ENCODE assay signal across 8 mouse cellular contexts in the genomic region with DNA sequence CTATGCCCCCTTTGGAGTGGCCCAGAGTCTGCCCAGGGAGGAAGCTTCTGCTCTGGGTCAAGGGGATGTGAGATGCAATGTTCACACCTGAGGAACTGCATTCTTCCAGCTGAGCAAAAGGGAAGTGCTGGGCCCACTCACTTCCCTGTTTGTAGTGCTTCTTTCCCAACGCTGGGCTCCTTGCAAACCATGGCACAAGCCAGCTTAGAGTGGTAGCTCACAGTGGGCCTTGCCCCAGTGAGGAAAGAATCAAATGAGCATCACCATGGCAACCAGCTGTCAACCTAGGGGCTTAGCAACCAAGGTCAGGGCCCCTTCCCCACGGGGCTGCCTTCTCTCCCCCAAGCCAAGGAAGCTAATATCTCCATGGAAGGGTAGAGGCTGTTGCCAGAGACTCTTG. TPM values are rescaled to one million over a fixed set of nuclear protein-coding genes. Genes with fewer than 3 reads are reported as not detected.
A peak's percentile ranks its signal among the peaks of the same experiment; 100 is the strongest.
DNase-seq lines count a peak whose midpoint lies in the region; ATAC-seq and TF ChIP-seq lines count a peak whose summit lies in the region.

No protein-coding gene starts in this region.

- H3K79me2 ChIP-seq in CH12.LX (replicated peaks; ENCODE audit: control insufficient read depth, extremely low read depth, insufficient read depth, poor library complexity, severe bottlenecking): no peaks in the 10 kb centered on the region

- no peak overlapping the region for H3K9ac ChIP-seq in heart, embryonic 14.5 days (ENCODE audit: low read length)
- H3K9ac ChIP-seq in CH12.LX (ENCODE audit: insufficient read depth, low read depth): no peak overlapping the region
- H3K9ac ChIP-seq in forebrain, embryonic 13.5 days: 0 out of 2 replicates have a peak overlapping the region, but pooled peaks have one; percentile 14
- H3K9ac ChIP-seq in kidney, embryonic 14.5 days (ENCODE audit: low read depth, low read length): no peak overlapping the region
- no peak overlapping the region for H3K9ac ChIP-seq in midbrain, embryonic 13.5 days (replicated peaks)

- peaks cover 23 to 25% of the 10 kb centered on the region in 2 experiments for H3K4me1 ChIP-seq in heart, embryonic 14.5 days (ENCODE audit: control insufficient read depth in 2 of 2, insufficient read depth in 2 of 2, low read length in 2 of 2)
- H3K4me1 ChIP-seq in CH12.LX (ENCODE audit: control insufficient read depth in 1 of 2, insufficient read depth in 2 of 2): peaks cover 12 to 30% of the 10 kb centered on the region in 2 experiments
- H3K4me1 ChIP-seq in forebrain, embryonic 13.5 days: peaks cover 34% of the 10 kb centered on the region
- peaks cover 39% of the 10 kb centered on the region for H3K4me1 ChIP-seq in kidney, embryonic 14.5 days (ENCODE audit: control insufficient read depth, insufficient read depth, low read length)
- H3K4me1 ChIP-seq in midbrain, embryonic 13.5 days (replicated peaks): peaks cover 36% of the 10 kb centered on the region

- in situ Hi-C loops in CH12.LX (cut with MboI; ENCODE audit: low pct_ligation_motif_present, low pct_unique_long_range_greater_than_20kb, low sequenced_read_pairs): loop anchor here (25.0 kb wide), 1 partner anchor 161 kb away; the partner anchor contains the start of genes Rae1 and Rbm38

- no peak for TF ChIP-seq POLR2A in CH12.LX (IDR thresholded peaks at IDR 0.05; ENCODE audit: low read depth, low read length)

- dilution Hi-C loops in CH12.LX (cut with MboI; ENCODE audit: extremely low pct_ligation_motif_present, extremely low pct_unique_long_range_greater_than_20kb, low sequenced_read_pairs): no loop called here

- peak overlapping the region; percentile 46 to 85; a peak in 3 of 4 replicates for H3K27ac ChIP-seq in heart, embryonic 14.5 days (replicated peaks in 1 of 2; ENCODE audit: control insufficient read depth in 1 of 2, insufficient read depth in 1 of 2, low read depth in 2 of 2, low read length in 2 of 2)
- no peak overlapping the region for H3K27ac ChIP-seq in CH12.LX (ENCODE audit: insufficient read depth, low read depth)
- peak overlapping the region; percentile 96 for H3K27ac ChIP-seq in forebrain, embryonic 13.5 days
- peak overlapping the region; percentile 88; the same call in 1 of the 2 replicates for H3K27ac ChIP-seq in kidney, embryonic 14.5 days (ENCODE audit: low read depth, low read length)
- peak overlapping the region; percentile 96 for H3K27ac ChIP-seq in midbrain, embryonic 13.5 days

- H3K27me3 ChIP-seq in heart, embryonic 14.5 days (ENCODE audit: control insufficient read depth, insufficient read depth, low read length): peaks cover 7% of the 10 kb centered on the region; the same call in 1 of the 2 replicates
- H3K27me3 ChIP-seq in CH12.LX (replicated peaks): peaks cover 44% of the 10 kb centered on the region
- H3K27me3 ChIP-seq in forebrain, embryonic 13.5 days: peaks cover 11% of the 10 kb centered on the region
- H3K27me3 ChIP-seq in kidney, embryonic 14.5 days (ENCODE audit: control insufficient read depth, insufficient read depth, low read length): peaks cover 18% of the 10 kb centered on the region
- H3K27me3 ChIP-seq in midbrain, embryonic 13.5 days: no peaks in the 10 kb centered on the region

- no peak for ATAC-seq in heart, embryonic 14.5 days (ENCODE audit: insufficient number of reproducible peaks, insufficient read depth, low FRiP score, low read depth)
- ATAC-seq in forebrain, embryonic 13.5 days: peak; percentile 69
- no peak for ATAC-seq in kidney, embryonic 14.5 days (ENCODE audit: low FRiP score, low TSS enrichment)
- ATAC-seq in midbrain, embryonic 13.5 days: peak; percentile 65

- TF ChIP-seq EP300 in CH12.LX (IDR thresholded peaks at IDR 0.05; ENCODE audit: low read length): no peak

- TF ChIP-seq CTCF in CH12.LX (conservative IDR thresholded peaks at IDR 0.05 in 1 of 2, IDR thresholded peaks at IDR 0.05 in 1 of 2; ENCODE audit: low read depth in 2 of 2, low read length in 2 of 2): no peak

- no peaks in the 10 kb centered on the region for H3K36me3 ChIP-seq in heart, embryonic 14.5 days (ENCODE audit: control insufficient read depth, insufficient read depth, low read length)
- H3K36me3 ChIP-seq in CH12.LX (replicated peaks in 1 of 2; ENCODE audit: control insufficient read depth in 1 of 2, insufficient read depth in 1 of 2, low read length in 1 of 2): no peaks in the 10 kb centered on the region
- H3K36me3 ChIP-seq in forebrain, embryonic 13.5 days (ENCODE audit: poor library complexity, severe bottlenecking): no peaks in the 10 kb centered on the region
- H3K36me3 ChIP-seq in kidney, embryonic 14.5 days (ENCODE audit: control insufficient read depth, insufficient read depth, low read length): no peaks in the 10 kb centered on the region
- no peaks in the 10 kb centered on the region for H3K36me3 ChIP-seq in midbrain, embryonic 13.5 days

- peak overlapping the region; percentile 63 for H3K4me2 ChIP-seq in heart, embryonic 14.5 days (ENCODE audit: low read length)
- peak overlapping the region; percentile 53; the same call in 1 of the 2 replicates for H3K4me2 ChIP-seq in CH12.LX (ENCODE audit: insufficient read depth, low read depth, poor library complexity, severe bottlenecking)
- H3K4me2 ChIP-seq in forebrain, embryonic 13.5 days: peak overlapping the region; percentile 67
- peak overlapping the region; percentile 44; the same call in 1 of the 2 replicates for H3K4me2 ChIP-seq in kidney, embryonic 14.5 days (replicated peaks; ENCODE audit: low read depth, low read length)
- H3K4me2 ChIP-seq in midbrain, embryonic 13.5 days (replicated peaks): peak overlapping the region; percentile 62

- no peak for DNase-seq in heart, postnatal 4 days
- DNase-seq in CH12.LX (ENCODE audit: extremely low read depth): no peak
- no peak for DNase-seq in cerebellum, adult 9-11 months
- DNase-seq in thymus, postnatal 10 days (ENCODE audit: low spot score in 2 of 2): no peak

- H3K4me3 ChIP-seq in heart, embryonic 14.5 days (ENCODE audit: control insufficient read depth in 1 of 2, insufficient read depth in 1 of 2, low read depth in 1 of 2, low read length in 2 of 2): no peak overlapping the region
- H3K4me3 ChIP-seq in CH12.LX (replicated peaks in 1 of 3; ENCODE audit: low read depth in 2 of 3, low read length in 2 of 3, poor library complexity in 1 of 3): peak overlapping the region in 1 of 3 experiments; percentile 30
- H3K4me3 ChIP-seq in forebrain, embryonic 13.5 days: no peak overlapping the region
- H3K4me3 ChIP-seq in kidney, embryonic 14.5 days (ENCODE audit: low read length): no peak overlapping the region
- H3K4me3 ChIP-seq in midbrain, embryonic 13.5 days (replicated peaks): no peak overlapping the region

- peaks cover 4% of the 10 kb centered on the region; the same call in 1 of the 2 replicates for H3K9me3 ChIP-seq in heart, embryonic 14.5 days (ENCODE audit: control insufficient read depth, low read length)
- peaks cover 9% of the 10 kb centered on the region for H3K9me3 ChIP-seq in CH12.LX (replicated peaks; ENCODE audit: low read length)
- peaks cover 7% of the 10 kb centered on the region; the same call in 1 of the 2 replicates for H3K9me3 ChIP-seq in forebrain, embryonic 13.5 days (replicated peaks)
- H3K9me3 ChIP-seq in kidney, embryonic 14.5 days (ENCODE audit: control insufficient read depth, low read length): peaks cover 7% of the 10 kb centered on the region; the same call in 1 of the 2 replicates
- H3K9me3 ChIP-seq in midbrain, embryonic 13.5 days: no peaks in the 10 kb centered on the region

- TF ChIP-seq RAD21 in CH12.LX (IDR thresholded peaks at IDR 0.05; ENCODE audit: low read depth, low read length): no peak

- 42% methylated on average over 2 of the region's 2 CpGs for WGBS in heart, embryonic 14.5 days
- WGBS in forebrain, embryonic 13.5 days: 3% methylated on average over 2 of the region's 2 CpGs
- 17% methylated on average over 2 of the region's 2 CpGs for WGBS in kidney, embryonic 14.5 days
- 8% methylated on average over 2 of the region's 2 CpGs for WGBS in midbrain, embryonic 13.5 days

TF ChIP-seq in CH12.LX, 34 proteins besides CTCF, POLR2A, EP300 and RAD21:
- TF ChIP-seq MXI1 (IDR thresholded peaks at IDR 0.05; ENCODE audit: low read depth, low read length) (0 out of 2 replicates have a peak, but pooled peaks have one; percentile 35), CHD2 (IDR thresholded peaks at IDR 0.05; ENCODE audit: low read length) (no peak), ELF1 (IDR thresholded peaks at IDR 0.05; ENCODE audit: low read depth, low read length) (0 out of 2 replicates have a peak, but pooled peaks have one; percentile 12)

RNA-seq across cellular contexts. Expression of gene Pck1, which starts 20.2 kb away (rescaled TPM):
- polyA plus RNA-seq in heart, embryonic 14.5 days (2014; fragmentation: Nextera tagmentation; extraction: Ambion mirVana): not detected in 2 replicates
- total RNA-seq in heart, postnatal 4 days (2021): 1 to 10 TPM; 4.6 to 5.4 TPM
- 0.13 TPM in 2 replicates for total RNA-seq in CH12.LX (2012; rRNA removed)
- total RNA-seq in CH12.LX (2014; rRNA removed): 0.08 and 0.11 TPM in 2 replicates
- 0.11 TPM in 1 of 2 replicates, not detected in the other for polyA plus RNA-seq in CH12.LX (2012; ENCODE audit: insufficient read length, low read depth)
- not detected in 2 replicates for polyA plus RNA-seq in forebrain, embryonic 13.5 days (2015; fragmentation: Nextera tagmentation; extraction: Ambion mirVana)
- polyA plus RNA-seq in kidney, embryonic 14.5 days (2014; fragmentation: Nextera tagmentation; extraction: Ambion mirVana): 0.60 and 3.0 TPM in 2 replicates
- polyA plus RNA-seq in midbrain, embryonic 13.5 days (2015; fragmentation: Nextera tagmentation; extraction: Ambion mirVana): not detected in 2 replicates

RNA-seq across cellular contexts. Expression of gene Zbp1, which starts 45.7 kb away (rescaled TPM):
- polyA plus RNA-seq in heart, embryonic 14.5 days (2014; fragmentation: Nextera tagmentation; extraction: Ambion mirVana): 1.2 TPM in 1 of 2 replicates, not detected in the other
- under 1 TPM in 1 of 2 experiments, not detected in 1; 0.14 TPM for total RNA-seq in heart, postnatal 4 days (2021)
- total RNA-seq in CH12.LX (2012; rRNA removed) (8.4 and 8.7 TPM in 2 replicates), CH12.LX (2014; rRNA removed) (7.3 and 9.8 TPM in 2 replicates)
- 7.9 and 8.1 TPM in 2 replicates for polyA plus RNA-seq in CH12.LX (2012; ENCODE audit: insufficient read length, low read depth)
- polyA plus RNA-seq in forebrain, embryonic 13.5 days (2015; fragmentation: Nextera tagmentation; extraction: Ambion mirVana): not detected in 2 replicates
- polyA plus RNA-seq in kidney, embryonic 14.5 days (2014; fragmentation: Nextera tagmentation; extraction: Ambion mirVana): 0.26 TPM in 1 of 2 replicates, not detected in the other
- 0.27 and 0.50 TPM in 2 replicates for polyA plus RNA-seq in midbrain, embryonic 13.5 days (2015; fragmentation: Nextera tagmentation; extraction: Ambion mirVana)

RNA-seq across cellular contexts. Expression of gene Ctcfl, which starts 53.7 kb away (rescaled TPM):
- 0.19 and 0.65 TPM in 2 replicates for polyA plus RNA-seq in heart, embryonic 14.5 days (2014; fragmentation: Nextera tagmentation; extraction: Ambion mirVana)
- total RNA-seq in heart, postnatal 4 days (2021): under 1 TPM; 0.14 TPM
- total RNA-seq in CH12.LX (2012; rRNA removed): not detected in 2 replicates
- total RNA-seq in CH12.LX (2014; rRNA removed): not detected in 2 replicates
- 0.11 TPM in 1 of 2 replicates, not detected in the other for polyA plus RNA-seq in CH12.LX (2012; ENCODE audit: insufficient read length, low read depth)
- polyA plus RNA-seq in forebrain, embryonic 13.5 days (2015; fragmentation: Nextera tagmentation; extraction: Ambion mirVana): 0.05 and 0.14 TPM in 2 replicates
- 0.07 and 0.08 TPM in 2 replicates for polyA plus RNA-seq in kidney, embryonic 14.5 days (2014; fragmentation: Nextera tagmentation; extraction: Ambion mirVana)
- 0.10 and 0.15 TPM in 2 replicates for polyA plus RNA-seq in midbrain, embryonic 13.5 days (2015; fragmentation: Nextera tagmentation; extraction: Ambion mirVana)

Comparison
In these comparisons a context has a peak if more than half of its experiments do, and no peak if none do; other contexts are left out.
1. ATAC-seq: peak in forebrain, embryonic 13.5 days (single experiment) and midbrain, embryonic 13.5 days (single experiment); none in heart, embryonic 14.5 days (single experiment) and kidney, embryonic 14.5 days (single experiment).
2. Peak in every context shown above with its lines, with median percentiles within 50 percentile points of each other: H3K4me2 ChIP-seq.